Mouse (Mus musculus) embryo, embryonic 9.5 days (tissue): ENCODE data around the gene Cluh.

ENCODE experiments used
- DNase-seq: peaks from one replicate; pipeline ENCODE4 v3.0.0-alpha.2; 2017; ENCODE audit errors: extremely low spot score

Cluh gene

GRCm38 (mm10) chr11:74673561-74673960 lies 24.3 kb downstream of the Cluh start:
- DNase-seq, result no peak

- DNase-seq, result no peak
Observed at GRCm38 (mm10) chr11:74674713-74675112, 25.4 kb downstream of the Cluh start.

- no peak for DNase-seq
Observed at GRCm38 (mm10) chr11:74675156-74675555, 25.9 kb downstream of the Cluh start.

DNA sequence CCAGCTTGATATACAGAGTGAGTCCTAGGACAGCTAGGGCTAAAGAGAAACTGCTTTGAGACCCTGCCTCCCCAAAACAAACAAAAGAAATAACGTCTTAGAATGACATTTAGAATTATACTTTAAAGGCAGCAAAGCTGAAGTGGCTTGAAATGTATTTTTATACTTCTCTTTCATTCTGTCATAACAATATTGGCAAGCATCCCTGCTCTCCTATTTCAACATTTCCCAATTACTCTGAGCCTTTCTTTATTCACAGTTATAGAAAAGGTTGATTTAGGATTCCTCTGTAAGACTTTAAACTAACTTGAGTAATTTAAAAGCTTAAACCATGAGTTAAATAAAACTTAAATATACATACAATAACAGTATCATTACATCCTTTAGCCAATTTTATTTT lies 42.9 kb downstream of the Cluh start:
- DNase-seq, result no peak

DNA sequence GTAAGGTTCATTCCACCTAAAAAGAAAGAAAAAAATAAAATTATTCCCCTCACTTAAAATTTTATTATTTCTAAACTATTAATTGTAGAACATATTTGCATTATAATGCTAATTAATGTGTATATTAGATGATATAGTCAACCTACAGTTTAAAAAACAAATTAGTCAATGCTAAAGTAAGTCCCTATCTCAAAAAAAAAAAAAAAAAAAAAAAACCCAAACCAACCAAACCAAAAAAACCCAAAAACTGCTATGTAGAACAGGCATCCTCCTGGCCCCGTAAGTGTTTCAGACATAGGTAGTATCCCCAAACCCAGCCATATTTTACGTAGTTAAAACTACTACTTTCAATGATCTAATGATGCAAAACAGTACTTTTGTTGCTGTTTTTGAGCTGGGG lies 50.2 kb downstream of the Cluh start:
- no peak for DNase-seq

DNA sequence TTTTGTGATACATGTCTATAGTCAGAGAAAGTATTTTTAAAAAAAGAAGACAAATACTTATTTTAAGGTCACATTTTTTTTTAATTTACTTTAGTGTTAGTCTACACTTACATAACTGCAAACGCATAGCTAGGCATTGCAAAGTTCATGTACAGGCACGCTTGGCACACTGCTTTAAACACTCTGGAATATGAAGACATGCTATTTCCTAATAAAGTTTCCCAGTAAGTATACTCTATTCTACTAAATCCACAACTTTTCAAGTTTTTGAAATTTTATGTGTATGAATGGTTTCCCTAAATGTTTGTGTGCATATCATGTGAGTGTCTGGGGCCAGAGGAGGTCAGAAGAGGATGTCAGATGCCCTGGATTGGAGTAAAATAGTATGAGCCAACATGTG lies 54.8 kb downstream of the Cluh start:
- no peak for DNase-seq

GRCm38 (mm10) chr11:74708781-74709180 lies 59.5 kb downstream of the Cluh start:
- DNase-seq, result no peak

DNA sequence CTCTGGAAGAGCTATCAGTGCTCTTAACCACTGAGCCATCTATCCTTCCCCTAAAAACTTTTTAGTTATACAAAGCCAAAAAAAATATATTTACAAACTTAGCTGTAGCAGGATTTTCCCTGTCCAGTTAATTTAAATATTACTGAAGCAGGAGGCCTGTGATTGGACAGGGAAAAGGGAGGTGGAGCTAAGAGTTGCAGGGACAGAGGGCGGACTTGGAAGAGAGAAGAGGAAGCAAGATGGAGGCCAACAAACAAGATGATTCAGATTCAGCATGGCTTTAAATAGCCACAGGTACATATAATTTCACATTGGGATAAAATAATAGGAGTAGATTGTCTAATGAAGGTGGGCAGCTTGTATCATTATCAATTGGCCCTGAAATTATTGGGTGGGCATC lies 61.4 kb downstream of the Cluh start:
- no peak for DNase-seq

DNA sequence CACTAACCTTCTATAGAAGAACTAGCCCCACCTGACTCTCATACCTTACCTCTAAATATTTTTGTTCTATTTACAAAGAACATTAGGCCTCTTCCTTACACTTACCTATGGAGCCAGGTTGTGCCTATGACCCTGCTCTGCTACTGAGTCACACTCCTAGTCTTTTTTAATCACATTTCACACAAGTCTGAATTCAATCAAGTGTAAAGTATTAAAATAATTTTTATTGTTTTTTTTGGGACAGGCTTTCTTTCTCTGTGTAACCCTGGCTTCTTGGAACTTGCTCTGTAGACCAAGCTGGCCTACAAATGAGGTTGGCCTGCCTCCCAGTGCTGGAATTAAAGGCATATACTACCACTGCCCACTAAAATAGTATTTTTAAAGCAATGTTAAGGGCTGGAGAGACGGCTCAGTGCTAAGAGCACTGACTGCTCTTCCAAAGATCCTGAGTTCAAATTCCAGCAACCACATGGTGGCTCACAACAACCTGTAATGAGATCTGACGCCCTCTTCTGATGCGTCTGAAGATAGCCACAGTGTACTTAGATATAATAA lies 66.8 kb downstream of the Cluh start:
- no peak for DNase-seq
